In genomic region chr12:53338349-53338948, GRCm38 (mm10) we compare ENCODE assay signal across 14 mouse cellular contexts.
DNase-seq lines count a peak whose midpoint lies in the region; ATAC-seq and TF ChIP-seq lines count a peak whose summit lies in the region.
"Had no signal": no experiment of that assay in that cellular context is flagged by ENCODE, and none has a peak within 500 bp of the region (broad histone marks: within the 10 kb centered on the region; RNA-seq: fewer than 3 reads in every experiment).

No protein-coding gene starts in this region.

- H3K4me2 ChIP-seq in embryonic facial prominence, embryonic 11.5 days (ENCODE audit: low read depth, low read length): no peak overlapping the region
- H3K4me2 ChIP-seq in hindbrain, embryonic 15.5 days: 0 out of 2 replicates have a peak overlapping the region, but pooled peaks have one; percentile 8
- peak overlapping the region; percentile 1; the same call in 1 of the 2 replicates for H3K4me2 ChIP-seq in neural tube, embryonic 14.5 days (ENCODE audit: low read depth, low read length)
- H3K4me2 ChIP-seq in lung, postnatal 0 days (replicated peaks; ENCODE audit: low read depth, low read length): no peak overlapping the region
- H3K4me2 ChIP-seq: heart, embryonic 15.5 days had no signal

- TF ChIP-seq EP300 in lung, postnatal 0 days (IDR thresholded peaks at IDR 0.05): no peak

- DNase-seq in kidney, postnatal 14 days: peak; percentile 9
- DNase-seq in kidney, adult 11 months: no peak
- DNase-seq in embryonic facial prominence, embryonic 11.5 days (ENCODE audit: low spot score): peak; percentile 23
- no peak for DNase-seq in ovary, postnatal 10 days (ENCODE audit: low spot score)
- DNase-seq in lung, postnatal 0 days (ENCODE audit: low spot score): no peak
- DNase-seq: adrenal gland, postnatal 36 days; cerebellum, adult 2 months; gastrocnemius, adult 2 months; thymus, postnatal 4 days had no signal

- no peaks in the 10 kb centered on the region for H3K27me3 ChIP-seq in embryonic facial prominence, embryonic 11.5 days (ENCODE audit: control insufficient read depth, insufficient read depth, low read length)
- H3K27me3 ChIP-seq in hindbrain, embryonic 15.5 days: no peaks in the 10 kb centered on the region
- no peaks in the 10 kb centered on the region for H3K27me3 ChIP-seq in neural tube, embryonic 14.5 days (ENCODE audit: control insufficient read depth, insufficient read depth, low read length)
- H3K27me3 ChIP-seq in lung, postnatal 0 days (replicated peaks; ENCODE audit: insufficient read depth, low read length): no peaks in the 10 kb centered on the region
- H3K27me3 ChIP-seq: heart, embryonic 15.5 days; megakaryocyte, embryonic 14.5 days had no signal

- 34% methylated on average over 14 of the region's 14 CpGs for WGBS in embryonic facial prominence, embryonic 11.5 days
- 16% methylated on average over 14 of the region's 14 CpGs for WGBS in hindbrain, embryonic 15.5 days
- 11% methylated on average over 14 of the region's 14 CpGs for WGBS in neural tube, embryonic 14.5 days
- WGBS in lung, postnatal 0 days: 71% methylated on average over 14 of the region's 14 CpGs

- no peaks in the 10 kb centered on the region for H3K4me1 ChIP-seq in embryonic facial prominence, embryonic 11.5 days (ENCODE audit: control insufficient read depth, insufficient read depth, low read length)
- peaks cover 16% of the 10 kb centered on the region for H3K4me1 ChIP-seq in hindbrain, embryonic 15.5 days (replicated peaks)
- peaks cover 10% of the 10 kb centered on the region for H3K4me1 ChIP-seq in neural tube, embryonic 14.5 days (ENCODE audit: control insufficient read depth, insufficient read depth, low read length)
- no peaks in the 10 kb centered on the region for H3K4me1 ChIP-seq in lung, postnatal 0 days (ENCODE audit: insufficient read depth, low read depth, low read length)
- H3K4me1 ChIP-seq: heart, embryonic 15.5 days; megakaryocyte, embryonic 14.5 days had no signal

- H3K4me3 ChIP-seq in embryonic facial prominence, embryonic 11.5 days (ENCODE audit: low read depth, low read length): no peak overlapping the region
- H3K4me3 ChIP-seq in hindbrain, embryonic 15.5 days: no peak overlapping the region
- H3K4me3 ChIP-seq in neural tube, embryonic 14.5 days (ENCODE audit: low read depth, low read length): no peak overlapping the region
- no peak overlapping the region for H3K4me3 ChIP-seq in lung, postnatal 0 days (ENCODE audit: low read depth, low read length)
- H3K4me3 ChIP-seq: gastrocnemius, adult 2 months; heart, embryonic 15.5 days; megakaryocyte, embryonic 14.5 days had no signal

- no peak for ATAC-seq in embryonic facial prominence, embryonic 11.5 days (replicated peaks; ENCODE audit: insufficient number of reproducible peaks, low FRiP score, low TSS enrichment, low read depth)
- ATAC-seq in hindbrain, embryonic 15.5 days (ENCODE audit: low FRiP score, low read depth): 0 out of 2 replicates have a peak, but pooled peaks have one; percentile 27
- no peak; the same call in 1 of the 2 replicates for ATAC-seq in neural tube, embryonic 14.5 days (ENCODE audit: low read depth)
- no peak for ATAC-seq in lung, postnatal 0 days

- H3K36me3 ChIP-seq in embryonic facial prominence, embryonic 11.5 days (replicated peaks; ENCODE audit: control insufficient read depth, insufficient read depth, low read depth, low read length): no peaks in the 10 kb centered on the region
- no peaks in the 10 kb centered on the region for H3K36me3 ChIP-seq in hindbrain, embryonic 15.5 days
- H3K36me3 ChIP-seq in neural tube, embryonic 14.5 days (ENCODE audit: control insufficient read depth, insufficient read depth, low read length): no peaks in the 10 kb centered on the region
- no peaks in the 10 kb centered on the region for H3K36me3 ChIP-seq in lung, postnatal 0 days (ENCODE audit: insufficient read depth, low read length)
- H3K36me3 ChIP-seq: heart, embryonic 15.5 days had no signal

- no peak for TF ChIP-seq CTCF in lung, postnatal 0 days (IDR thresholded peaks at IDR 0.05)

- no peak overlapping the region for H3K9ac ChIP-seq in embryonic facial prominence, embryonic 11.5 days (replicated peaks; ENCODE audit: low read length)
- H3K9ac ChIP-seq in hindbrain, embryonic 15.5 days: no peak overlapping the region
- 0 out of 2 replicates have a peak overlapping the region, but pooled peaks have one; percentile 21 for H3K9ac ChIP-seq in neural tube, embryonic 14.5 days (replicated peaks; ENCODE audit: low read depth, low read length)
- no peak overlapping the region for H3K9ac ChIP-seq in lung, postnatal 0 days (replicated peaks; ENCODE audit: low read depth)
- H3K9ac ChIP-seq: heart, embryonic 15.5 days; liver, embryonic 14.5 days had no signal

- H3K9me3 ChIP-seq in embryonic facial prominence, embryonic 11.5 days (replicated peaks; ENCODE audit: control insufficient read depth, low read length): no peaks in the 10 kb centered on the region
- H3K9me3 ChIP-seq in hindbrain, embryonic 15.5 days: no peaks in the 10 kb centered on the region
- H3K9me3 ChIP-seq in neural tube, embryonic 14.5 days (ENCODE audit: control insufficient read depth, low read length): no peaks in the 10 kb centered on the region
- no peaks in the 10 kb centered on the region for H3K9me3 ChIP-seq in lung, postnatal 0 days (ENCODE audit: low read length)
- H3K9me3 ChIP-seq: heart, embryonic 15.5 days; megakaryocyte, embryonic 14.5 days had no signal

- H3K27ac ChIP-seq in embryonic facial prominence, embryonic 11.5 days (replicated peaks; ENCODE audit: low read depth, low read length): no peak overlapping the region
- peak overlapping the region; percentile 50 for H3K27ac ChIP-seq in hindbrain, embryonic 15.5 days (replicated peaks)
- peak overlapping the region; percentile 30; the same call in 1 of the 2 replicates for H3K27ac ChIP-seq in neural tube, embryonic 14.5 days (ENCODE audit: low read depth, low read length)
- no peak overlapping the region for H3K27ac ChIP-seq in lung, postnatal 0 days (ENCODE audit: low read length)
- H3K27ac ChIP-seq: gastrocnemius, adult 2 months; heart, embryonic 15.5 days; liver, embryonic 14.5 days had no signal

Comparison
In these comparisons a context has a peak if more than half of its experiments do, and no peak if none do; other contexts are left out.
1. DNase-seq: peak in kidney, postnatal 14 days (single experiment) and embryonic facial prominence, embryonic 11.5 days (single experiment); none in kidney, adult 11 months (single experiment), ovary, postnatal 10 days (single experiment) and lung, postnatal 0 days (single experiment).
2. H3K27ac ChIP-seq: peak in hindbrain, embryonic 15.5 days (single experiment) and neural tube, embryonic 14.5 days (single experiment); none in embryonic facial prominence, embryonic 11.5 days (single experiment) and lung, postnatal 0 days (single experiment).
3. H3K4me2 ChIP-seq: peak in hindbrain, embryonic 15.5 days (single experiment) and neural tube, embryonic 14.5 days (single experiment); none in embryonic facial prominence, embryonic 11.5 days (single experiment) and lung, postnatal 0 days (single experiment).